Mouse (Mus musculus): ENCODE results near the gene Fam160a1.

Gene Fam160a1

DNA sequence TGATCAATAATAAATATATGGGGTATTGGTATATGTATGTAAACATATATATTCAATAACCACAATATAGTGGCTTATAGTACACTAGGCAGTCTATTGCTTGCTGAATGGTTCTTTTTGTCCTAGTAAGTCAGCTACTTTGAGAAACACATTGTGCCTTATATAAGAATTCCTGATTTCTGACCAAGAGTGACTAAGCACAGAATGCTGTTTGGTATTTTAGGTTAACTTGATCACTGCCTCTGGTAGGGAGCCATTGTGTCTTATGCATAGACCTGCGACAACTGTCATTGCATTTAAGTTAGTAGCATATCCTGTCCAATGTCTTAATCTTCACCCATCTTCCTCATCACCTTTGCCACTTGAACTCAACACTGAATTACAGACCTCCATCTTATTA is 197.3 kb downstream of the Fam160a1 start:
- DNase-seq, result no peak

DNA sequence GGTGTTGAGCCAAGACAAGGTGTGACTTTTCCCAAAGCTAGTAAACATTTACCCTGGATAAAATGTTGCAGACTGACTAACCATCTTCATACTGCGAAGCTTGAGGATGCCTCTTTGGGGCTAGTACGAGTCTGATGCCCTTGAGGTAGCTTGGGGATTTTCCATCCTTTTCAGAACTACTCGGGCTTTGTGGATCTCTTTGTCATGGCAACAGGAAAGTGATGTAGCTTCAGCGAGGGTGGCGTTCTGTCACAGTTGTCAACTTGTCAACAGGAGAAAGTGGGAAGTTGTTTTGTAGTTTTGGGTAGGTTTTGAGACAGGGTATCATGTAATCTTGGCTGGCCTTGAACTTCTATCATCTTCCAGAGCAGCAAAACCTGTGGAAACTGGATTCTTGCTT is 197.7 kb downstream of the Fam160a1 start:
- no peak for DNase-seq

DNA sequence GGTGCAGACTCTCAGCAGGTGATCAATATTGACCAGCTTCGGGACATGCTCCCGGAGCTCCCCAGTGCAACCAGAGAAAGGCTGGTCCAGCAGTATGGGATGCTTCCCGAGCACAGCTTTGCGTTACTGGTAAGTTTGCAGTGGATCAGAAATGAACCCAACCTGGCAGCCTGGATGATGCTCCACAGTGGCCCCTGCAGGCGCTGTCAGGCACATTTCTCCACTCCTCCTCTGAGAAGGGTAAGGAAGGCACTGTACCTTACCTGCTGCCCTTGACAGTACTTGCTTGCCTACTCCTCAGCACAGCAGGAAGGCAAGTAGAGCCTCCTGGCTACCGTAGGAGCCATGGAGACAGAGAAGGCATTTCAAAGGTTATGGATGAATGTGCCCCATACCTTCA is 198.2 kb downstream of the Fam160a1 start:
- DNase-seq, result no peak

DNA sequence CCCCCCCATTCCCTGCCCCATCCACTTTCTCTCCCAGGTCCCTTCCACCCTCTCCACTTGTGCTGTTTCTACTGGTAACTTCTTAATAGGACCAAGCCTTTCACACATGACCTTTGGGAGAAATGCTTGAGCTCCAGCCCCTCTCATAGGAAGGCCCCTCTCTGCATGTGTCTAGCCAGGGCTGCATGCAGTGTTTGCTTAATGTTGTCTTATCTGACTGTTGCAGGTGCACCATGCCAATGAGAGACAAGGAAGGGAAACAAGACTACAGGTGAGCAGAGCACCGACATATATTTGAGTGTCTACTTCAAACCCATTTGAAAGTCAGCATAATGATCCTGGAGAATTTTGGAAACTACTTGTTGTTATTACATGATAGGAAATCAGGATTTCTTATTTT is 200.7 kb downstream of the Fam160a1 start:
- DNase-seq, result no peak

Measured in liver (tissue).